ENCODE assay signal across 14 mouse cellular contexts in the genomic region with DNA sequence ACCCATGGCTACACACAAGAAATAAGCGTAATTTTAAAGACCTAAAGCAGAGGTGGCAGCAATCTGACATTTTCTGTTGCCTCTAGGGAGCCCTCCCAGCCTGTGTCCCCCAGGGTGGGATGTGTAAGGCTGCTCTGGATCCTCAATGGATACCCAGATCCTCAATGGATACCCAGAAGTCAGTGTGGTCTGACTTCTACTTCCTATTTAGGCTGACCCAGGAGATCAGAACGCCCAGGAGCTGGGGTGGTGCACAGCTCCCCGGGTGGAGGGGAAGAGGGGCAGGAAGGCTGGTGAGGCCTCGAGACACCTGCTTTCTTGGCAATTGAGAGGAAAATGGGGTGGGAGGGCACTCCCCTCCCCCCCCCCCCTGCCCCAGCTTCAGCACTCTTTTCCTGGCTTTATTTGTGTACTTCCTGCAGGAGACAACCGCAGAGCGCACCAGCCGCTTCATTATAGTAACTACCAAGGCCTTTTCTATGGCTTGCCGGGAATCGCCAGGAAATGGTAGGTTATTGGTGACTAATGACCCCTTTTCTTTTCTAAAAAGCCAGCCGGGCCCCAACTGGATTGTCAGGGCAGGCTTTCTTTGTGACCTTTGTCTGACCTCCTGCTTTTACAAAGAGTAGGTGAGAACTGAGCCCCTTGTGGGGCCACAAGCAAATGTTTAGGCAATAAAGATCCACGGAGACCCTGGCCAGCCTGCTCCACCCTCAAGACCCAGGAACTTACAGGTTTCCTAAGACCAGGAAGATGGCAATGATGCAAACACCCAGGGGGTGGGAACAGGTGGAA.
"Had no signal": no experiment of that assay in that cellular context is flagged by ENCODE, and none has a peak within 500 bp of the region (broad histone marks: within the 10 kb centered on the region; RNA-seq: fewer than 3 reads in every experiment).

No protein-coding gene starts in this region.

- DNase-seq: kidney, adult 9 months; kidney, postnatal 25 days; lung, postnatal 14 days; right cerebral cortex, postnatal 14 days; thymus, adult 2 months; thymus, postnatal 25 days had no signal

- H3K4me3 ChIP-seq: left cerebral cortex, adult 2 months; limb, embryonic 15.5 days; liver, embryonic 12.5 days; lung, embryonic 15.5 days; neural tube, embryonic 13.5 days; stomach, embryonic 15.5 days had no signal

- H3K27me3 ChIP-seq: liver, embryonic 12.5 days; lung, embryonic 15.5 days; stomach, embryonic 15.5 days had no signal

- H3K36me3 ChIP-seq: limb, embryonic 15.5 days; liver, embryonic 12.5 days; lung, embryonic 15.5 days; neural tube, embryonic 13.5 days; stomach, embryonic 15.5 days had no signal

- H3K9ac ChIP-seq: limb, embryonic 15.5 days; liver, embryonic 12.5 days; lung, embryonic 15.5 days; neural tube, embryonic 13.5 days; stomach, embryonic 15.5 days had no signal

- H3K9me3 ChIP-seq: limb, embryonic 15.5 days; liver, embryonic 12.5 days; lung, embryonic 15.5 days; neural tube, embryonic 13.5 days; stomach, embryonic 15.5 days had no signal

- ATAC-seq: liver, embryonic 12.5 days; midbrain, embryonic 16.5 days had no signal

- H3K4me1 ChIP-seq: limb, embryonic 15.5 days; liver, embryonic 12.5 days; lung, embryonic 15.5 days; neural tube, embryonic 13.5 days; stomach, embryonic 15.5 days had no signal

- H3K4me2 ChIP-seq: limb, embryonic 15.5 days; liver, embryonic 12.5 days; lung, embryonic 15.5 days; midbrain, embryonic 11.5 days; neural tube, embryonic 13.5 days; stomach, embryonic 15.5 days had no signal

- H3K27ac ChIP-seq: left cerebral cortex, adult 2 months; limb, embryonic 15.5 days; liver, embryonic 12.5 days; lung, embryonic 15.5 days; neural tube, embryonic 13.5 days; stomach, embryonic 15.5 days had no signal
